Mouse (Mus musculus): Measurements from ENCODE around the gene Pomt2. TPM values are rescaled to one million over a fixed set of nuclear protein-coding genes. Genes with fewer than 3 reads are reported as not detected.

Pomt2 gene
- polyA plus RNA-seq, 1 experiment from 2014 or later, result 11.7 TPM

GRCm38 (mm10) chr12:87082797-87083196 is 65.0 kb downstream of the Pomt2 start:
- Histone ChIP-seq H3K36me3 (ENCODE audit: control insufficient read depth, insufficient read depth, low read length) (no peaks in the 10 kb centered on the region), H3K27me3 (replicated peaks; ENCODE audit: control insufficient read depth, insufficient read depth, low read length) (no peaks in the 10 kb centered on the region), H3K9me3 (ENCODE audit: control insufficient read depth, low read length) (no peaks in the 10 kb centered on the region), H3K9ac (ENCODE audit: low read depth, low read length) (no peak overlapping the region), H3K4me3 (ENCODE audit: low read length) (no peak overlapping the region), H3K27ac (ENCODE audit: low read length) (no peak overlapping the region), H3K4me1 (ENCODE audit: control insufficient read depth, insufficient read depth, low read length) (no peaks in the 10 kb centered on the region), H3K4me2 (ENCODE audit: low read depth, low read length) (no peak overlapping the region)
- ATAC-seq, result no peak
- 86% methylated on average over 8 of the region's 8 CpGs for WGBS

- ATAC-seq, result no peak
- H3K4me3 ChIP-seq (ENCODE audit: low read length), result no peak overlapping the region
- H3K27ac ChIP-seq (ENCODE audit: low read length), result no peak overlapping the region
- no peak overlapping the region for H3K9ac ChIP-seq (ENCODE audit: low read depth, low read length)
- no peaks in the 10 kb centered on the region for H3K36me3 ChIP-seq (ENCODE audit: control insufficient read depth, insufficient read depth, low read length)
- H3K9me3 ChIP-seq (ENCODE audit: control insufficient read depth, low read length), result no peaks in the 10 kb centered on the region
- H3K27me3 ChIP-seq (replicated peaks; ENCODE audit: control insufficient read depth, insufficient read depth, low read length), result no peaks in the 10 kb centered on the region
- no peak overlapping the region for H3K4me2 ChIP-seq (ENCODE audit: low read depth, low read length)
- H3K4me1 ChIP-seq (ENCODE audit: control insufficient read depth, insufficient read depth, low read length), result no peaks in the 10 kb centered on the region
- WGBS, result 93% methylated on average over 2 of the region's 2 CpGs
Observed at GRCm38 (mm10) chr12:87076610-87077009, 71.2 kb downstream of the Pomt2 start.

GRCm38 (mm10) chr12:87070520-87070919 is 77.2 kb downstream of the Pomt2 start:
- no peaks in the 10 kb centered on the region for H3K9me3 ChIP-seq (ENCODE audit: control insufficient read depth, low read length)
- no peak overlapping the region for H3K27ac ChIP-seq (ENCODE audit: low read length)
- H3K4me2 ChIP-seq (ENCODE audit: low read depth, low read length), result no peak overlapping the region
- H3K4me1 ChIP-seq (ENCODE audit: control insufficient read depth, insufficient read depth, low read length), result no peaks in the 10 kb centered on the region
- H3K36me3 ChIP-seq (ENCODE audit: control insufficient read depth, insufficient read depth, low read length), result no peaks in the 10 kb centered on the region
- ATAC-seq, result no peak
- no peaks in the 10 kb centered on the region for H3K27me3 ChIP-seq (replicated peaks; ENCODE audit: control insufficient read depth, insufficient read depth, low read length)
- no peak overlapping the region for H3K4me3 ChIP-seq (ENCODE audit: low read length)
- no peak overlapping the region for H3K9ac ChIP-seq (ENCODE audit: low read depth, low read length)
- 67% methylated on average over 5 of the region's 5 CpGs for WGBS

DNA sequence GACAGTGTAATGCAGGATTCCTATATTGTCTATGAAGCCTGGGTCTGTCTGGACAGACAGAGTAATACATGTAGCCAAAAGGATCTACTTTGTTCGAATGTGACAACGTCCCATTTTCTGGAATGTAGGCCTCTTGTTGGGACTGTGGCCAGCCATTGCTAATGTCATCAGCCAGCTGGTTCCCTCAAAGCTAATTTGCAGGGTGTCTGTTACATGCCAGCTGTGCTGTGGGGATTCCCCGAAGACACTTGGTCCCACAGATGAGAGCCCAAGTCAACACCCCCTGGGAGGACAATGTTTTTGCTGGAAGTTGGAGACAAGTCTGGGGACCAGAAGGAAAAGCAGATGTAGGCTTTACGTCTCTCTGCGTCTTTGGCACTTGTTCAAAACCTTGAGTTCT is 81.3 kb downstream of the Pomt2 start:
- no peak overlapping the region for H3K4me3 ChIP-seq (ENCODE audit: low read length)
- H3K36me3 ChIP-seq (ENCODE audit: control insufficient read depth, insufficient read depth, low read length), result no peaks in the 10 kb centered on the region
- no peaks in the 10 kb centered on the region for H3K9me3 ChIP-seq (ENCODE audit: control insufficient read depth, low read length)
- no peak overlapping the region for H3K9ac ChIP-seq (ENCODE audit: low read depth, low read length)
- no peak for ATAC-seq
- no peak overlapping the region for H3K27ac ChIP-seq (ENCODE audit: low read length)
- no peaks in the 10 kb centered on the region for H3K4me1 ChIP-seq (ENCODE audit: control insufficient read depth, insufficient read depth, low read length)
- WGBS, result 84% methylated on average over 5 of the region's 5 CpGs
- no peaks in the 10 kb centered on the region for H3K27me3 ChIP-seq (replicated peaks; ENCODE audit: control insufficient read depth, insufficient read depth, low read length)
- no peak overlapping the region for H3K4me2 ChIP-seq (ENCODE audit: low read depth, low read length)

DNA sequence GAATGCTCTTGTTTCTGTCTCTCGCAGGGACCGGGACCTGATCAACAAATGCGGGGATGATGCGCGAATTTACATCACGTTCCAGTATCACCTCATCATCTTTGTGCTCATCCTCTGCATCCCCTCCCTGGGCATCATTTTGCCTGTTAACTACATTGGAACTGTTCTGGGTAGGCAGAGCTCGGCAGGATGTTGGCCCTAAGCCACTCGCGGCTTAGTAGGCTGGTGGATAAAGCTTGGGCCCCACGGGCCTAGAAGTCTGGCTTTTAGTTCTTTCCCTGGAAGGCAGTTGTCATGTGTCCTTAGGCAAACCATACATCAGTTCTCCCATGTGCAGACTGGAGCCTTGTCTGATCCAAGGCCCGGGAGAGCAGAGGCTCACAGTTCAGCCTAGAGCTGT is 82.3 kb downstream of the Pomt2 start:
- Histone ChIP-seq H3K4me2 (ENCODE audit: low read depth, low read length) (no peak overlapping the region), H3K9me3 (ENCODE audit: control insufficient read depth, low read length) (no peaks in the 10 kb centered on the region)
- 83% methylated on average over 11 of the region's 11 CpGs for WGBS

GRCm38 (mm10) chr12:87057066-87057465 is 90.7 kb downstream of the Pomt2 start:
- Histone ChIP-seq H3K9ac (ENCODE audit: low read depth, low read length) (no peak overlapping the region), H3K27me3 (replicated peaks; ENCODE audit: control insufficient read depth, insufficient read depth, low read length) (peaks cover 5% of the 10 kb centered on the region; the same call in 1 of the 2 replicates), H3K4me2 (ENCODE audit: low read depth, low read length) (no peak overlapping the region), H3K9me3 (ENCODE audit: control insufficient read depth, low read length) (no peaks in the 10 kb centered on the region), H3K36me3 (ENCODE audit: control insufficient read depth, insufficient read depth, low read length) (no peaks in the 10 kb centered on the region), H3K4me3 (ENCODE audit: low read length) (no peak overlapping the region), H3K27ac (ENCODE audit: low read length) (no peak overlapping the region), H3K4me1 (ENCODE audit: control insufficient read depth, insufficient read depth, low read length) (no peaks in the 10 kb centered on the region)
- WGBS, result 59% methylated on average over 17 of the region's 17 CpGs
- no peak for ATAC-seq

More for the DNA sequence above, 82.3 kb downstream of the Pomt2 start:
- Histone ChIP-seq H3K27ac (ENCODE audit: low read length) (no peak overlapping the region), H3K4me3 (ENCODE audit: low read length) (no peak overlapping the region), H3K36me3 (ENCODE audit: control insufficient read depth, insufficient read depth, low read length) (no peaks in the 10 kb centered on the region), H3K4me1 (ENCODE audit: control insufficient read depth, insufficient read depth, low read length) (no peaks in the 10 kb centered on the region), H3K9ac (ENCODE audit: low read depth, low read length) (no peak overlapping the region), H3K27me3 (replicated peaks; ENCODE audit: control insufficient read depth, insufficient read depth, low read length) (no peaks in the 10 kb centered on the region)
- ATAC-seq, result no peak

Other genes with a start within 250 kb of the Pomt2 start
- gene Cipc, start 200.9 kb downstream of the Pomt2 start, polyA plus RNA-seq (2015; fragmentation: Nextera tagmentation; extraction: Ambion mirVana), result 7.9 and 9.5 TPM in 2 replicates
- 0.23 and 0.28 TPM in 2 replicates for gene Zdhhc22, start 157.5 kb downstream of the Pomt2 start, polyA plus RNA-seq (2015; fragmentation: Nextera tagmentation; extraction: Ambion mirVana)
- 0.60 and 0.92 TPM in 2 replicates for gene Tmem63c, start 126.6 kb downstream of the Pomt2 start, polyA plus RNA-seq (2015; fragmentation: Nextera tagmentation; extraction: Ambion mirVana)
- gene Ngb, start 45.4 kb downstream of the Pomt2 start, polyA plus RNA-seq (2015; fragmentation: Nextera tagmentation; extraction: Ambion mirVana), result 1.2 and 1.6 TPM in 2 replicates
- 60.4 and 61.2 TPM in 2 replicates for gene Gstz1, start 803 bp downstream of the Pomt2 start, polyA plus RNA-seq (2015; fragmentation: Nextera tagmentation; extraction: Ambion mirVana)
- gene Samd15, start 51.8 kb upstream of the Pomt2 start, polyA plus RNA-seq (2015; fragmentation: Nextera tagmentation; extraction: Ambion mirVana), result 0.69 and 1.3 TPM in 2 replicates
- 0.95 and 1.4 TPM in 2 replicates for gene Tmed8, start 52.5 kb upstream of the Pomt2 start, polyA plus RNA-seq (2015; fragmentation: Nextera tagmentation; extraction: Ambion mirVana)
- 0.45 and 0.49 TPM in 2 replicates for gene Noxred1, start 90.8 kb upstream of the Pomt2 start, polyA plus RNA-seq (2015; fragmentation: Nextera tagmentation; extraction: Ambion mirVana)
- gene Vipas39, start 118.3 kb upstream of the Pomt2 start, polyA plus RNA-seq (2015; fragmentation: Nextera tagmentation; extraction: Ambion mirVana), result 40.8 and 42.4 TPM in 2 replicates
- 196 and 225 TPM in 2 replicates for gene Ahsa1, start 118.5 kb upstream of the Pomt2 start, polyA plus RNA-seq (2015; fragmentation: Nextera tagmentation; extraction: Ambion mirVana)
- gene Ism2, start 151.7 kb upstream of the Pomt2 start, polyA plus RNA-seq (2015; fragmentation: Nextera tagmentation; extraction: Ambion mirVana), result 0.27 and 0.49 TPM in 2 replicates
- 126 and 133 TPM in 2 replicates for gene Sptlc2, start 240.4 kb upstream of the Pomt2 start, polyA plus RNA-seq (2015; fragmentation: Nextera tagmentation; extraction: Ambion mirVana)